Mouse (Mus musculus) adrenal gland, postnatal 4 days (tissue): Measurements from ENCODE around the gene Angptl8. TPM values are rescaled to one million over a fixed set of nuclear protein-coding genes. Genes with fewer than 3 reads are reported as not detected.

Source experiments
- DNase-seq, 2 experiments: peaks; one replicate each; pipeline ENCODE4 v3.0.0; 2021 to 2022; ENCODE audit warnings: low spot score in 2 of 2, mixed read lengths in 2 of 2
- total RNA-seq, 2 experiments: library from RNA; stranded (reverse); gene quantifications; 2 replicates each; pipeline ENCODE4 v1.2.3; 2021

Angptl8 gene
- total RNA-seq, 2 experiments from 2014 or later = 1.3 to 7.3 TPM

- no peak for DNase-seq
These were observed 24.1 kb upstream of the Angptl8 start for GRCm38 (mm10) chr9:21811170-21811569.

GRCm38 (mm10) chr9:21816716-21817305 lies 18.5 kb upstream of the Angptl8 start:
- no peak for DNase-seq

GRCm38 (mm10) chr9:21818125-21818524 lies 17.2 kb upstream of the Angptl8 start:
- no peak for DNase-seq

DNA sequence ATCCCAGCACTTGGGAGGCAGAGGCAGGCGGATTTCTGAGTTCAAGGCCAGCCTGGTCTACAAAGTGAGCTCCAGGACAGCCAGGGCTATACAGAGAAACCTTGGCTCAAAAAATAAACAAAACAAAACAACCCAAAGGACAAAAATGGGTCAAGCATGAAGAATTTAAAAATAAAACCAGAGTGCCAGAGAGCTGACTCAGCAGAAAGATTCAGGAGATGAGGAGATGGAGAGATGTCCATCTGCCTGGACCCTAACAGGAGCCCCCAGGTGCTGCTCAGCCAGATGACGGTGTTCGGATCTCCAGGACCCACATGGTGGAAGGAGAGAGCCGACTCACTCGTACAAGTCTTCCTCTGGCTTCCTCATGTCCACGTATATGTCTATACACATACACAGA lies 16.7 kb upstream of the Angptl8 start:
- no peak for DNase-seq

GRCm38 (mm10) chr9:21819181-21819729 lies 16.1 kb upstream of the Angptl8 start:
- DNase-seq = no peak

- DNase-seq = no peak
These were observed 15.1 kb upstream of the Angptl8 start for GRCm38 (mm10) chr9:21820183-21820582.

GRCm38 (mm10) chr9:21822686-21823085 lies 12.6 kb upstream of the Angptl8 start:
- DNase-seq = no peak

GRCm38 (mm10) chr9:21823957-21824356 lies 11.4 kb upstream of the Angptl8 start:
- DNase-seq = no peak

- DNase-seq = no peak
These were observed 10.9 kb upstream of the Angptl8 start for GRCm38 (mm10) chr9:21824366-21824765.

GRCm38 (mm10) chr9:21829834-21830460 lies 5.4 kb upstream of the Angptl8 start:
- no peak for DNase-seq

GRCm38 (mm10) chr9:21830461-21830850 lies 4.9 kb upstream of the Angptl8 start:
- DNase-seq = no peak

GRCm38 (mm10) chr9:21830936-21831335 lies 4.4 kb upstream of the Angptl8 start:
- DNase-seq = peak in 1 of 2 experiments; percentile 28

GRCm38 (mm10) chr9:21831558-21832240 lies 3.6 kb upstream of the Angptl8 start:
- no peak for DNase-seq

GRCm38 (mm10) chr9:21837690-21838089 lies 2.4 kb downstream of the Angptl8 start:
- no peak for DNase-seq

DNA sequence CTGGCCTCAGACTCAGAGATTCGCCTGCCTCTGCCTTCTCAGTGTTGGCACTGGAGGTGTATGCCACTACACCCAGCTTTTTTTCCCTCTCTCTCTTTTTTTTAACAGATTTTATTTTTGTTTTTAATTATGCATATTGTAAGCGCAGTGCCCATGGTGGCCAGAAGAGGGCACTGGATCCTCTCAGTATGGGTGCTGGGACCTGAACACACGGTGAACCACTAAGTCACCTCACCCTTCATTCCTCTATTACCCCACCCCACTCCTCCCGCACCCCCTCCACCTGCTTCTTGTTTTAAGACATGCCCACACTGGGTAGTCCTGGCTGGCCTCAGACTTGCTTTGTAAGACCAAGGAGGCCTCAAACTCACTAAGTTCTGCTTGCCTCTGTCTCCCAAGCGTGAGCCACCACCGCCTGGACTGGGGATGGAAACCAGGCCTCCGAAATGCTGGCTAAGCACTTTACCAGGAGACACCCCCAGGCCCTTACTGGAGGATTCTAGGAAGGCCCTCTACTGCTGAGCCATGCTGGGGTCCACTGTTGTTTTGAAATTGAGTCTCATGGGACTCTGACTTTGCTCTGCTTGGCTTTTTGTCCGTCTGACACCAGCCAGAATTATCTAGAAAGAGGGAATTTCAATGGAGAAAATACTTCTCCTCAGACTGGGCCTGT lies 4.9 kb downstream of the Angptl8 start:
- no peak for DNase-seq

DNA sequence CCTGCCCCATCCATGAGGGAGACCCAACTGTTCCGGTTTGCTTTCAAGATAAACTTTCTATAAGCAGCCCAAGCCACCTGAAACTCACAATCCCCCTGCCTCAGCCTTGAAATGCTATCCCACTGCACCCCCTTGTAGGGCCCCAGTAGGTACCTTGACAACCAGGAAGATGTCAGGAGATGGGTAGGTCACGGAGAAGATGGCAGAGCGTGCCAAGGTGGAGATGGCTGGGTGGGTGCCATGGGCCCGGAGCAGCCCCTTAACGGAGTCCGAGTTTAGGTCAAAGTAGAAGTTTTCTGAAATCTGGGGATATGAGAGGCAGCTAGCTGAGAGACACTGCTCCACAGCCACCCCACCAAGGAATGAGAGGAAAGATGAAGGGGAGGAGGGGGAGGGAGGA lies 6.0 kb downstream of the Angptl8 start:
- no peak for DNase-seq

- DNase-seq = no peak
These were observed 7.1 kb downstream of the Angptl8 start for GRCm38 (mm10) chr9:21842391-21842790.

GRCm38 (mm10) chr9:21843086-21843485 lies 7.8 kb downstream of the Angptl8 start:
- DNase-seq = no peak

DNA sequence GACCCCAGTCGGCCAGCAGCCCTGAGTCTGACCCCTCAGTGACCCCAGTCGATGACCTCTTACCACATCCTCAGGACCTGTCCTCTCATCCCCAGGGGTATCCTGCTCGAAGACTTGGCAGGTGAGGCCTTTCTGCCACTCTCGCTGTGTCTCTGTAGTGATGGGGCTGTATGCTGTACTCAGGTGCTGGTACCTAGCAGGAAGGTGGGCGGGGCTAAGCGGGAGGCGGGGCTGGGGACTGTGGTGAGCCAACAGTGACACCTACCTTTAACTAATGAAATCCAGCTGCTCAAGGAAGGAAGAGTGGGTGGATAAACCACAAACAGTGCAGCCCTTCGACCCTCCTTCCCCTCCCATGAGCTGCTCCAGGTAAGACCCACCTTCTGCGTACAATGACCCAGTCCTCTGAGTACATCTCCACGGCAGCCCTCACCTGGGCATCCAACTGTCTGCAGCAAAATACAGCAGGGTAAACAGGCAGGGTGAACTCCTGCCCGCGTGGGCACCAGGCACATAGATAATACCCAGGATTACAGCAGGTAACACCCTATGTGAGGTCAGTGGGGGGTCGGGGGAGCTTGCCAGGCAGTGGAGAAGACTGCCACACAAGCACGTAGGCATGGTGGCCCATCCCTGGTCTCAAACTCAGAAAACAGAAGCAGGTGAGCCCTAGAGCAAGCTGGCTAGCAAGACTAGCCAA lies 10.2 kb downstream of the Angptl8 start:
- no peak for DNase-seq

DNA sequence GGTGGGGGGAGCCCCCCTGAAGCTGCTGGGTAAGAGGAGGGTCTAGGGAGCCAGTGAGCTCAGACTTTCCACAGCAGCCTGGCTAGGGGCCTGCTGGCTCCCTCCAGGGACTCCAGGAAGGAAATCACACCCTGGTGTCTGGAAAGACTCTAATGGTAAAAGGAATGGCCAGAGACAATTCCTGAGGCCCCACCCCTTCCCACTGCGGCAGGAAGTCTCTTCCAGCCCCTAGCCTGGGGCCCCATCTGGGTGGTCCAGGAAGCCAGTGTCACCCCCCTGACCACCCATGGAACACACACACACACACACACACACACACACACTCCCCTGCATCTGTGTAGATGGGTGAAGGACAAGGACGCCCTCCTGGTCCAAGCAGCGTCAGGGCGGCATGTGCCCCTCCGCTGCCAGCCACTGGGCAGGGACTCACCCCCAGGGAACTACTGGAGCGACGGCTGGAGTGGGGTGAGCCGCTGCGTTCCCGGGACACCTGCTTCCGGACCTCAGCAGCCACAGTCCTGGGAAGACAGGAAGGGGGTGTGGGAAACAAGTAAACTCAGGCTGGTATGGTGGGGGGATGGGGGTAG lies 11.5 kb downstream of the Angptl8 start:
- no peak for DNase-seq

DNA sequence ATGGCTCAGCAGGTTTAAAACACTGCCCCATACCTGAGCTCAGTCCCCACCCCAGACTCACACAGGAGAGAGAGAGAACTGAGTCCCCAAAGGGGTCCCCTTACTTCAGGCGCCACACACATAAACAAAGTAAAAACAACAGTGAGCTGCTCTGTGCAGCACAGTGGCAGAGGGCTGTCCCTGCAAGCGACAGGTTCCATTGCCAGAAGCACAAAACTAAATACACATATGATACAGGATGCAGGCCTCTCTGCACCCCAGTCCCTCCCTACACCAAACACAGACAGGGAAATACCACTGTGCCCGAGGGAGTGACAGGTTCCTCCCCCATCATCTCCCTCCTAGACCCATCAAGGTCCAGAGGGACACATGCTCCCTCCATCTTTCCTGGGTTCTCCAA lies 12.1 kb downstream of the Angptl8 start:
- no peak for DNase-seq
